Mouse (Mus musculus) MEL-GATA-1-ER (cell line): Measurements from ENCODE around the gene Cidec.
A peak's percentile ranks its signal among the peaks of the same experiment; 100 is the strongest.

Experiments used
- DNase-seq: peaks from one replicate; pipeline ENCODE4 v3.0.0-alpha.2; 2012; ENCODE audit warnings: low read depth; ENCODE audit errors: extremely low read depth

The Cidec gene

DNA sequence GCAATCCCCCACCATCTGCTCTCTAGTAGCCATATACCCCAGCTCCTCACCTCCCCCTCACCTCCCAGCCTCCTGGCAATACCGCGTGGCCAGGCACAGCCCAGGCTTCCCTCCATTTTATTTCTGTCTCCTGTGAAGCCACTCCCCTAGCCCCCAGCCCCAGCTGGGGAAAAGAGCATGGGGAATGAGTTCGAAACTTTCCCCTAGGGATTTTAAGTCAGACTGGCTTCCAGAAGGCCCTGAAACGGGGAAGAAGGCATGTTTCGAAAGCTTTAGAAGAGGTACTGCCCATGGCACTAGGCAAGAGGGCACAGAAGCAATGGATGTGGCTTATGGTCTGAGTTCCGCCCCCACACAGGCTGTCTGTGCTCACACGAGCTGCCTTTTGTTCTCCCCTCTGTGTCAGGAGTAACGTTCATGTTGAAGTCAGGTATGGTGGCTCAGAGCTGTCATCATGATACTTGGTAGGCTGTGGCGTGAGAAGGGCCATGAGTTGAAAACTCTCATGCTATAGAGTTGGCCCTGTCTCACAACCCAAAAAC is at the start of gene Cidec:
Cidec (minus strand) TSS at position 97 of the 542 bp plus-strand sequence.
- DNase-seq: no peak

DNA sequence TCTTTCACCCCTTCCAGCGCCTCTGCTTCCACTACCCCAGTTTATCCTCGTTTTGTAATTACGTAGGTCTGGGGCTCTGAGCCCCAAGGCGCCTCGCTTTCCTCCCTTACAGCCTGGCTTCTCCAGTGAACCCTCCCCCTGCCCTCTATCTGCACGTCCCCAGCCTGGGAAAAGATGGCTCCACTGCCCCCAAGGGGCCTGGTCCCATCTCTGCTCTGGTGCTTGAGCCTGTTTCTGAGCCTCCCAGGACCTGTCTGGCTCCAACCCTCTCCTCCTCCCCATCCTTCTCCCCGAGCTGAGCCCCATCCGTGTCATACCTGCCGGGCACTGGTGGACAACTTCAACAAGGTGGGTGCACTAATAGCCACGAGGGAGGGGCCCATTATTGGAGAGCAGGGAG is 48.2 kb upstream of the Cidec start:
- DNase-seq: no peak

DNA sequence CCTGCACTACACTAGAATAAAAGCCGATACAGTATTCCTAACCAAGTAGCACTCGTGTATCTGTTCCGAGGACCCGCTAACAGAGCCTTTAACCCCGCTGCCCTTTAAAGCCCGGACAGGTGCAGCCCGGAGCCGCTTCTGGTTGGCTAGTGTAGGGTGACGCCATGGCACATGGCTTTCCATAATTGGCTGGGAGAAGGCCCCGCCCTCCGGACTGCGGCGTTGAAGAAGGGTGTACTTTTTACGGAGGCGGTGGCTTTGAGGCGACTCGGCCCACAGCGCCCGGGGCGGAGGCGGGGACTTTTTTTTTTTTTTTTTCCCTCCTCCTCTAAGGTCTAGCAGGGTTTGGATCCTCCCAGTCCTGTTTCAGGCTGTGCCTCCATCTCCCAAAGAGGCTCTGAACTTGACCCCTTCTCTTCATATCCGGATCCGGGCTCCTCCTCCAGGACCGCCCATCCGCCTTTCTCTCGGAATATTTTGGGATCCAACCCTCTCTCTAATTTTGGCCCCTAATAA is 47.6 kb upstream of the Cidec start, which contains the start of gene Creld1:
Creld1 (plus strand) TSS at position 198 of the 516 bp plus-strand sequence.
- peak; percentile 94 for DNase-seq

DNA sequence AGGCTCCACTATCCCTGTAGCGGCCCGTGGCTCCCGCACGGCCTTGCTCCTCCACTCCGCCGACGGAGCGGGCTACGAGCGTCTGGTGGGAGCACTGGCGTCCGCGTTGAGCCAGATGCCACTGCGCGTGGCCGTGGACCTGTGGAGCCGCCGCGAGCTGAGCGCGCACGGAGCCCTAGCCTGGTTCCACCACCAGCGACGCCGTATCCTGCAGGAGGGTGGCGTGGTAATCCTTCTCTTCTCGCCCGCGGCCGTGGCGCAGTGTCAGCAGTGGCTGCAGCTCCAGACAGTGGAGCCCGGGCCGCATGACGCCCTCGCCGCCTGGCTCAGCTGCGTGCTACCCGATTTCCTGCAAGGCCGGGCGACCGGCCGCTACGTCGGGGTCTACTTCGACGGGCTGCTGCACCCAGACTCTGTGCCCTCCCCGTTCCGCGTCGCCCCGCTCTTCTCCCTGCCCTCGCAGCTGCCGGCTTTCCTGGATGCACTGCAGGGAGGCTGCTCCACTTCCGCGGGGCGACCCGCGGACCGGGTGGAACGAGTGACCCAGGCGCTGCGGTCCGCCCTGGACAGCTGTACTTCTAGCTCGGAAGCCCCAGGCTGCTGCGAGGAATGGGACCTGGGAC is 47.0 kb upstream of the Cidec start:
- no peak for DNase-seq

DNA sequence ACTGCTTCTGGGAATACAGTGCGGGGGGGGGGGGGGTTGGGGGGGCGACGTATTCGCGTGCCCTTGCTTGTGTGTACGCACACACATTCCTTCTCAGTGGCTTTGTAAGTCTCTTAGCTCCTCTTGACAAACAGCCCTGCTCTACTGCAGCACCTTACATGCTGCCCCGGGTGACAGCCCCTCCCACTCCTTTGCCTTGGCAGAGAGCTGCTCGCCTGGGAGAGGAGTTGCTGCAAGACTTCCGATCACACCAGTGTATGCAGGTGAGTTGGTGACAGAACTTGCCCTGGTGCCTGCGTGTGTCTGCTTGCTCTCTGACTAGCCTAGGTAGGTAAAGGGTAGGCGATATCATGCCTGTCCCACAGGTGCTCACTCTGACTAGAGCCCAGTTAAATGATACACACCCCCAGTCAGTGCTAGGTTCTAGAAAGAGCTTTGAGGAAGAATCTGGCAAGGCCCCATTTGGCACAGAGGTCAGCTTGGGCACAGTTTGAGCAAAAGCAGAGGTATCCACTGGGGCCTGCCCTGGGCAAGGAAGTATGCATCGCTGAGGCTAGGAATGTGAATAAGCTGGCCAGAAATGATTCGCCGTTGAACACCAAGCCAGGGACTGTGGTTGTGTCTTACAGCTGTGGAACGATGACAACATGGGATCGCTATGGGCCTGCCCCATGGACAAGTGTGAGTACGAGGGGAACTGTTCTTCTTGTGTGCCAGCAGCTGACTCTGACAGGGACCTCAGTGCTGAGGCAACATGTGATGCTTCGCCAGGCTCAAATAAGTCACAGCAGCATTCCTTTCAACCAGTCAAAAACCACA is 45.2 kb upstream of the Cidec start:
- no peak for DNase-seq

DNA sequence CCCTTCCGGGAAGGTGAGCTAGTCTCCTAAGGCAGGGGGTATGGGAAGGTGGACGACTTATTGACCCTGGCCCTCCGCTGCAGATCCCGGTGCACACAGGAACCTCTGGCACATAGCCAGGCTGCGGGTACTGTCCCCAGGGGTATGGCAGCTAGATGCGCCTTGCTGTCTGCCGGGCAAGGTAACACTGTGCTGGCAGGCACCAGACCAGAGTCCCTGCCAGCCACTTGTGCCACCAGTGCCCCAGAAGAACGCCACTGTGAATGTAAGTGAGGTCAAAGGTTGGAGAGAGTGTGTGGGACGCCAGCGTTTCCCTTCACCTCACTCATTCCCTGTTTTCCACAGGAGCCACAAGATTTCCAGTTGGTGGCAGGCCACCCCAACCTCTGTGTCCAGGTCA is 43.3 kb upstream of the Cidec start:
- no peak for DNase-seq

DNA sequence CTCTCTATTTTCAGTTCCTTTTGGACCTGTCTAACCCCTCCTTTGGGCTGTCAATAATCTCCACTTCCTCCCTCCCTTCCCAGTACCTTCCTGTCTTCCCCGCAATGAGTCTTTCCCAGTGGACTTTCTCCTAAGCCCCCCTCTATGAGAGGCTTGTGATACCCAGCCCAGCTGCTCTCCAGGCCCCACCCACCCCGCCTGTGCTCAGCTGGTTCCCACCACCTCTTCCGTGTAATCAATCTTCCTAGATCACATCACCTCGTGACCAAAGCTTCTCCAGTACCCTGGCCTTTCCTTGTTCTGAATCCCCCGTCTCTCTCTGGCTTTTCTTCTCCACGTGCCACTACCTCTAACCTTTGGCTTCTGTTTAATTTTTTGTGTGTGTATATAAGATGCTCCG is 41.8 kb upstream of the Cidec start:
- DNase-seq: no peak

DNA sequence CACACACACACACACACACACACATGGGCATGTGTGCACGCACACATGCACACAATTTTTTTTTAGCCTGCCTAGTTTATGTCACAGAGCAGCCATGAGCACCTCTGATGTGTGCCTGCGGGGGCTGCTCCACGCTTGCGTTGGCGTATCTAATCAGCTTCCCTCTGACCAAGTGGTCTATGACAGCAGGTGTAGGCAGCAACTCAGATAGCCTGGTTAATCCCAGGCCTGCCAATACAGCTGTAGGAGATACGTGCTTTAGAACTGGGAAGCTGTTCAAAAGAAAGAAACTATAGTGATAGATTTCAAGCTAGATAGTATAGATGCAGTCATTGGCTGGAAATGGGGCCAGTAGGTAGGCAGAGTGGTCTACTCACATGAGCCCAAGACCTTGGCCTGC is 38.2 kb upstream of the Cidec start:
- no peak for DNase-seq

DNA sequence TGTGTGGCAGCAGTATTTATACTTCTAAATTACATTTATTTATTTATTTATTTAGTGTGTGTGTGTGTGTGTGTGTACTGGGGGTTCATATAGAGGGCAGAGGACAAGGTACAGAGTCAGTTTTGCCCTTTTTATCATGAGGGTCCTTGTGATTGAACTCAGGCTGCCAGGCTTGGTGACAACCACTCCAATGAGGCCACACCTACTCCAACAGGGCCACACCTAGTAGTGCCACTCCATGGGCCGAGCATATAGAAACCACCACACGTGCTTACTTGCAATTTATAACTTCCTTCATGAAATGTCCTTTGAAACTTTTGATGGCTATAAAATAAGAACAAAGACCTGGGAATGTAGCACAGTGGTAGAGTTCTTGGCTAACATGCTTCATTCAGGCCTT is 37.7 kb upstream of the Cidec start:
- DNase-seq: no peak

DNA sequence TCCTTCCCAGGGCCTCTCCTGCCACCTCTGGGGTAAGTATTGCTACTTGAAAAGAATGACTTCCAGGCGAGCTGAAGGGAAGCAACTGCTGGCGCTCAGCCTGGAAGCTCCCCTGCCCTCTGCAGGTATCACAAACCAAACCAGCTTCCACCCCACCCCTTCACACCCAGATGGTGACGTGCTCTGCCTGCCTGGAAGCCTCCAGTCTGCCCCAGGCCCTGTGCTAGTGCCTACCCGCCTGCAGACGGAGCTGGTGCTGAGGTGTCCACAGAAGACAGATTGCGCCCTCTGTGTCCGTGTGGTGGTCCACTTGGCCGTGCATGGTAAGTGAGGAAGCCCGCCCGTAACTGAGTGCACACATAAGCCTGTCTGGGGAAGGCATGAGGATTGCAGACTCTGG is 36.5 kb upstream of the Cidec start:
- no peak for DNase-seq

DNA sequence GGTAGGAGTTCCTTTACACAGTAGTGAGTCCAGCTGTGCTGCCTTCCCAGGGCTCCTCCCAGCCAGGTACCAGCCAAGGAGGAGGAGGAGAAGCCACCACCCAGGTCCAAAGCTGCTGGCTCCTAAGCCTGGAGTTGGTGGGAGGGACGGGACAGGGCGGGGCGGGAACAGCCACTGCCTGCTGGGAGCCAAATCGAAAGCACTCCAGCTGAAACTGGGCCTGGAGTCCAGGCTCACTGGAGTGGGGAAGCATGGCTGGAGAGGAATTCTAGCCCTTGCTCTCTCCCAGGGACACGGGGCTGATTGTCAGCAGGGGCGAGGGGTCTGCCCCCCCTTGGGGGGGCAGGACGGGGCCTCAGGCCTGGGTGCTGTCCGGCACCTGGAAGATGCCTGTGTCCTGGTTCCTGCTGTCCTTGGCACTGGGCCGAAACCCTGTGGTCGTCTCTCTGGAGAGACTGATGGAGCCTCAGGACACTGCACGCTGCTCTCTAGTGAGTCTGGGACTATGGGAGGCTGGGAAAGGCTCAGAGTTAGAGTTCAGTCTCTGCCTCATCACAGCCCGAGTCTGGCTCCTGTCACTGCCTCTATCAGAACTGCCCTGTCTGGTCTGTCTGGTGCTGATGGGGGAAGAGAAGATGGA is 35.9 kb upstream of the Cidec start, which contains the start of gene Il17rc:
Il17rc (plus strand) TSS at position 131 of the 640 bp plus-strand sequence.
- DNase-seq: no peak

DNA sequence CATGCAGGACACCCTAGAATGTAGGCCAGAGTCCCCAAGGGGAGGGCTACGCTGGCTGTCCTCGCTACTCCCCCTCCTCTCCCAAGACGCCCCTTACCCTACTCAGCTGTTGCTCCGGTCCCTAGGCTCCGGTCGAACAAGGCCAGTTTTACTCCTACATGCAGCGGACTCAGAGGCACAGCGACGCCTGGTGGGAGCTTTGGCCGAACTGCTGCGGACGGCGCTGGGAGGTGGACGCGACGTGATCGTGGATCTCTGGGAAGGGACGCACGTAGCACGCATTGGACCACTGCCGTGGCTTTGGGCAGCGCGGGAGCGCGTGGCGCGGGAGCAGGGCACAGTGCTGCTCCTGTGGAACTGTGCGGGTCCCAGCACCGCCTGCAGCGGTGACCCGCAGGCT is 33.9 kb upstream of the Cidec start:
- no peak for DNase-seq

DNA sequence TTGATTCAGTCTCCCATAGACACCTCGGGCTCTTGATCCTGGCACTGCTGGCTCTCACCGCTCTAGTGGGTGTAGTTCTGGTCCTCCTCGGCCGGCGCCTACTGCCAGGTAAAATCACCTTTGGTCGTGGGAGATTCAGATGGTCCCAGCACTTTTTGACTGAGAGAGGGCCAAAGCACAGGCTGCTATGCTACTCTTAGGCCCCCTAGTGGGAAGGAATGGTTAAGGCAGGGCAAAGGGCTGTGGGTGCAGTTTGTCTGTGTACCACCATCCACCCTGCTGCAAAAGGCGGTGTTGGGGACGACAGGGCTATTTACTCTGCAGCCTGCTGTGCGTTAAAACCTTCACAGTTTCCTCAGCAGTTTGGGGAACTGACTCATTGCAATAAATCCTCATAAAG is 33.5 kb upstream of the Cidec start:
- peak; percentile 40 for DNase-seq

DNA sequence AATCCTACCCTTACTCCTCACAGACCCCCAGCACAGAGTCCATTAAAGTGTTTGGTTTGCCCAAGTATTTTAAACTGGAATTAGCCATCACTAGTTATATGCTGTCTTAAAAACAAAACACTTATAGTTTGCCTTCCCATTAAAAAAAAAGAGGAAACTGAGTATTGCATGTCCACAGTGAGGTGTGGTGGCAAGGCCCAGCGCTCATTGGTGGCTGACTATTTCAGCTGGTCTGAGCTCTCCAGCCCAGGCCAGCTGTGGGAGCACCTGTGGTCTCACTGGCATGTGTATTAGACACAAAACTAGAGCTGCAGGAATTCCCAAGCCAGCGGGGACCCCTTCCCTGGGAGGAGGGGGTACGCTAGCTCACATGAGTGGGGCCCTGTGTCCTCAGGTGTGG is 33.0 kb upstream of the Cidec start:
- DNase-seq: no peak

DNA sequence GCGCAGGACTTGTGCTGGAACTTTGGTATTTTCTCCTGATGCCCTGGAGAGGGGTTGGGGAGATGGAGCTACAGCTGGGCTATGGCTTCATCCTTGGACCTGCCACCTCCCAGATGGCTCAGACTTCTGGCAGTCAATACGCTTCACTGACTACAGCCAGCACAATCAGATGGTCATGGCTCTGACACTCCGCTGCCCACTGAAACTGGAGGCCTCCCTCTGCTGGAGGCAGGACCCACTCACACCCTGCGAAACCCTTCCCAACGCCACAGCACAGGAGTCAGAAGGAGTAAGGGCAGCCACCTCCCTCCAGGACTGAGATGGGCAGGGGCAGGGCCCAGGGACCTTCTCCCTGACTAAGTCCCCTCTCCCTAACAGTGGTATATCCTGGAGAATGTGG is 30.0 kb upstream of the Cidec start:
- DNase-seq: no peak

DNA sequence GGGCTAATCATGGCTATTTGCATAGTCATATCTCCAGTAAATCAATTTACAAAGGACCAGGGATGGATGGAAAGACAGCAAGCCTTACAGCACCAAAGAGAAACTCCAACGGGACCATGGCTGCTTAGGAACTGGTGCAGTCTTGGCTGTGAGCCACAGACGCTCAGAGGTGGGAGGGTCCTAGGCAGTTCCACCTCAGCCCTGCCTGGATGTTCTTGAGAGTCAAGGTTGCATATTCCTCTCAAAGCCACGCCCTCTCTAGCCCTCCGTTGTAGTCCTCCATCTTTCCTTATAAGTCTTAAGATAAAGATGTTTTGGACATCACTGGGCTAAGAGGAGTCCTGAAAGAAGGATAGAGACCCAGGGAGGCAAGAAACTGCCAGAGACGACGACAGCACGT is 28.5 kb upstream of the Cidec start:
- DNase-seq: no peak

DNA sequence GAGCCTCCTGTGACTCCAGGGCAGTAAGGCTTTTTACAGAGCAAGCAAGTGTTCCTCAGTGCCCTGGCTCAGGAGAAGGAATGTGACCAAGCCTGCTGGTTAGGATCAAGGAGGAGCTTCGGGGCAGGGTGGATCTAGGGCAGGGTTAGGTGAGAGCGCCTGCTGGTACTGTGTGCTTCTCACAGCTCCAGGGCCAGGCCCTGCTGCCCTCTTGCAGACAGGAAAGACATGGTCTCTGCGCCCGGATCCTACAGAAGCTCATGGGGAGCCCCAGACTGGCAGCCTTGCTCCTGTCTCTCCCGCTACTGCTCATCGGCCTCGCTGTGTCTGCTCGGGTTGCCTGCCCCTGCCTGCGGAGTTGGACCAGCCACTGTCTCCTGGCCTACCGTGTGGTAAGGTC is 23.1 kb upstream of the Cidec start:
- DNase-seq: no peak

DNA sequence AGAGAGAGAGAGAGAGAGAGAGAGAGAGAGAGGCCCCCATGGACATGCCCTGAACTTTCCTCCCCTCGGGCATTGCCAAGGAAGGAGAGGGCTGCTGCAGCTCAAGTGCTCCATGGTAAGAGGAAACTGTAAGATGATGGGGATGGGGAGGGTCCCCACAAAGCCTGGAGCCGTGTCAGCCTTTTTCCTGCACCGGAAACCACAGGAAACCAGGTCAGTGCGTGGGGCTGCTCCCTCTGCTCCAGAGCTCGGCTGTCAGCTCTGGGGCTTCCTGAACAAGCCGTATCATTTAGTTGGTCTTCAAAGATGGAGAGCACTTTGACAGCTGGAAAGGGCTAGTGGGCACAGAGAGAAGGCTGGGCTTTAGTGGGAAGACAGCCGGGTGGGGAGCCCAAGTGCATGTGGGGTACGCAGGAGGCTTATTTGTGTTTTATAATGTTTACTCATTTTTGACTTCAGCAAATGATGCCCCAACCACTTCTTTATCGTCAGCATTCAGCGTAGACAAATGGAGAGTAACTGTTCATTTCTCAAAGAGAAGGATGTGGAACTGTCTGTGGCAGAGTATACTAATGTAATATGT is 22.5 kb upstream of the Cidec start, which contains the start of gene Il17re:
Il17re (plus strand) TSS at position 533 of the 583 bp plus-strand sequence.
- no peak for DNase-seq

DNA sequence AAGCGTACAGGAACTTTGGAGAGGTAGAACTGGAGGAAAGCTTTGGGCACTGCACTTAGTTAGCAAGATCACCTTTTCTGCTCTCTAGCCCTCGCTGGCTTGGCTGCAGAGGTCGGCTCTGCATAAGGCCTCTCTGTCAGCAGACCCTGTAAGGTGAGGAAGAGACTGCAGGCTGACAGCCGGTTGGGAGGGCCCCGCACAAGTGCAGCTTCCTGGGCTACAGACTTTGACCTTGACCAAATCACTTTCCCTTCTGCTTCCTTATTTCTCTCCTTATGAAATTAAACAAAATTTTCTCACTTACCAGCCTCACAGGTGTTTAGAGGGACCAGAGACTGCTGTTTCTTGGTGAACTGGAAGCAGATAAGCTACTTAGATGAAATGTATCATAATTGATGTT is 19.4 kb upstream of the Cidec start:
- no peak for DNase-seq

DNA sequence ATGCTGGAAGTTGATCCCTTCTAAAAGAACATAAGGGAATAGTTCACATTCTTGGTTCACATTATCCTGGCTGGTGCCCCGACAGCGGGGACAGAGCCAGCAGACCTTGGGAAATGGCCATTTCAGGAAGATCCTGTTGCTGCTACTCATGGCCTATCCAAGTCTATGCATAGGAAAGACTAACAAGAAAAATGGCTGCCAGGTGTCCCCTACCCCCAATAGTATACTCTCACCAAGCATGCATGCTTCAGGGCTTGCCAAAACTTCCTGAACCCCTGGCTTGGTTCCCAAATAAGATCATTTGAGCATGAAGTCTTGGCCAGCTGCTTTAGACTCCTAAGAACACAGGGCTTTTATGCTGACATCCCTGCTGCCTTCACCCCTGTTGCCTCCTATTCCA is 16.3 kb upstream of the Cidec start:
- no peak for DNase-seq

DNA sequence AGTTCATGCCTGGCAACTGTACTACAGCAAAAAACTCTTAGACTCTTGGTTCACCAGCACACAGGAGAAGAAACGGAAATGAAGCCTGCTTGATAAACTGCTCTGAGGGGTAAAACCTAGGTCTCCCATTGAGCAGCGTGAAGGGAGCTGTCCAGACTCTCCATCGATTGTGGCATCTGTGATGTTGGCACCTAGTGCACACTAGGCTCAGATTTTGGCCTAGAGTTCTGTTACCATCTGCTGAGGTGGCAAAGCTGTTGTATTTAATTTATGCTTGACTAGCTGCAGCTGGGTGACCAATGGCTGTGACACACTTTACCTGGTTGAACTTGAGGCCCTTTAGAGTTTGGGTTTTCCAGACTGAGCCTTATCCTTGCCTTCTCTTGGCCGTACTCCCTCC is 12.1 kb upstream of the Cidec start:
- DNase-seq: no peak
